Mouse (Mus musculus) liver (tissue): ENCODE data around the gene Dhx37.
"Not testable (repeated sequence)": the region's sequence is repeated elsewhere in the genome, so short reads cannot be mapped to it uniquely, and the experiment has no call there.

ENCODE experiments used
- DNase-seq: peaks from one replicate; pipeline ENCODE4 v3.0.0-alpha.2; 2020; ENCODE audit warnings: mixed read lengths

Dhx37 gene

GRCm38 (mm10) chr5:125407020-125407830 is 26.7 kb downstream of the Dhx37 start:
- DNase-seq = no peak

- DNase-seq = peak; percentile 79
Observed at GRCm38 (mm10) chr5:125406322-125407016, 27.5 kb downstream of the Dhx37 start.

GRCm38 (mm10) chr5:125405546-125406248 is 28.2 kb downstream of the Dhx37 start:
- peak; percentile 88 for DNase-seq

DNA sequence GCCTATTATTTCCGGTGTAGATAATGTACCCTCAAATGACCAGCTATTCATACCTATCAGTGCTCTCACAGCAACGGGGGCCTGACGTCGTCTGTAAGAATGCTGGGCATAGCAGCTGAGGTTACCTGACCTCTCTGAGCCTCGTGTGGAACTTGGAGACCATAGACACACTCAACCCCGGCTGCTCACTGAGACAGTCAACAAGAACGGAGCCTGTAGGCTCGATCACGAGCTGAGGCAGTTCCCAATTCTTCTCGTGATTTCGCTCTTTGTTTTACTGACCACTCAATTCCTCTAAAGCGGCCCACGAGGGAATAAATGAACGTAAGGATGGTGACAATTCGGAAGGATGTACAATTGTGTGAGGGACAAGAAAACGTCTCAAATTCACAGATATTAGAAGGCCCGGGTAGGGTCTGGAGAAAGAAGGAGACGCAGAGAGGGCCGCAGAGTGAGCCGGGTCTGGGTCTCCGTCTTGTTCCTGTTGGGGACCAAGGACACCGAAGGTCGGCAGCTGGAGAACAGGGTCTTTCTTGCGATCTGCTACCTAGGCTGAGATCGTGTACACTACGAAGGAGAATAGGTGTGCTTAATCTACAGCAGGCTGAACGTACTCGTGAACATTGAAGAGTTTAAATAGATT is 28.9 kb downstream of the Dhx37 start:
- DNase-seq = peak; percentile 76

- DNase-seq = no peak
Observed at GRCm38 (mm10) chr5:125404536-125404902, 29.4 kb downstream of the Dhx37 start.

- peak; percentile 81 for DNase-seq
Observed at GRCm38 (mm10) chr5:125403481-125404465, 30.1 kb downstream of the Dhx37 start.

DNA sequence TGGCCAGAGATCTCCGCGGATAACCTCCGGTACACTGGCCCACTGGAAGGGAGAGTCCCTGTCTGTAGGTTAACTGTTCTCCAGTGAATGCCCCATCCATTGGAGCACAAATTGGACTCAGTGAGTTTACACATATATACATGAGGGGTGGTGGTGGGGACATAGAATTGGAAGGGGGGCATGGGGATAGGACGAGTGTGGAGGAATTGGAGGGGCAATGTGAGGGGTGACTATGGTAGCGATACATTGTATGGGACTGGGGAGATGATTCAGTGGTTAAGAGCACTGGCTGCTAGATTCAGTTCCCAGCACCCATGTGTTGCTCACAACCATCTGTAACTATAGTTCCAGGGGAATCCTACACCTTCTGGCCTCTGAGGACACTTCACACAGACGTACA is 30.9 kb downstream of the Dhx37 start:
- DNase-seq = no peak

DNA sequence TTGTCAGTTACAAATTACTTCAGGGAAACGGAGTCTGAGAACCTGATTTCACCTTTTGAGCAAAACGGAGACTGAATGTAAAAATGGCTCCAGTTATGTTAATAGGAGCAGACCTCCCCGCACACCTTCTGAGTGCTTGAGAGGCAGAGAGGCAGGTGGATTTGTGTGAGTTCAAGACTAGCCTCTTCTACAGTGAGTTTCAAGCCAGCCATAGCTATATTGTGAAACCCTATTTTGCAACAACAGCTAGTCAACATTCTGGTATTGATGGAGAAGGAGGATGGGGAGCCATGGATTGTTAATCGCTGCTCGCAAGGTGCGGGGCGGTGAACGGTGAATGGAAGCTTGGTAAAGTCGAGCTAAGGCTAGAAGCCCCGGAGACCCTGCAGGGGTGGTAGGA is 31.4 kb downstream of the Dhx37 start:
- DNase-seq = no peak

GRCm38 (mm10) chr5:125400903-125401302 is 33.0 kb downstream of the Dhx37 start:
- no peak for DNase-seq

- no peak for DNase-seq
Observed at GRCm38 (mm10) chr5:125395008-125395407, 38.9 kb downstream of the Dhx37 start.

DNA sequence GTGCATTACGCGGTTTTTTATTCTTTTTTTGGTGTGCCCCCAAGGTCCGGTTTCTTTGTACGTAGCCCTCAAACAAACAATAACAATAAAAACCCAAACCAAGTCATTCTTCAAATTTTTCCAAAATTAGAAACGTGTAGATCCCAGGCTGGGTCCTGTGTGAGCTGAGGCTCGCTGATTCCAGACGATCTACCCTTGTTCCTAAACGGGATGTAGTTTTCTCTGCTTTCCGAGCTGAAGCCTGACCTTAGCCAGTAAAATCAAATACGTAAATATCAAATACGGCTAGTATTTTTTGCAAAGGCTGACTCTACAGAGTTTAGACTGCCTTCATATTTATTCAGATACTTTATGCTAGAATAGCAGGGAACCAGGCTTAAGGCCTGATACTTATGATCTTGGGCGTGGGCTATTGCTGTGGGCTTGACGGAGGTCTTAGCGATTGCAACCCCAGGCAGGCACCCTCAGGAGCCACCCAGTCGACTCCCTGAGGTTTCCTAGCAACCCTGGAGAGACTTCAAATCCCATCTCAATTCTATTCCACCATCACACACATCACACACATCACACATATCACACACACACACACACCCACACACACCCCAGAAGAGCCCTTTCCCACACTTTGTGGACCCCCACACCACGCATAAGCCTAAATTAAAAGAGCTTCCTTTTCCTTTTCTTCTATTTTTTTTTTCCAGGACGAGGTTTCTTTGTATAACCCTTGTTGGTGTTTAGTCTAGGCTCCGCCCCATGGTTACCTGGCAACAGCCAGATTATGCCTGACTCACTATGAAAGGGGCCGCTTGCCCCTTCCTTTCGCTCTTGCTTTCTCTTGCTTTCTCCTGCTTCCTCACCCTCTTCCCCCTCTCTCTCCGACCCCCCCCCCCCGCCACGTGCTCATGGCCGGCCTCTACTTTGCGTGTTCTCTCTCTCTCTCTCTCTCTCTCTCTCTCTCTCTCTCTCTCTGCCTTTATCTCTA is 40.0 kb downstream of the Dhx37 start:
- DNase-seq = peak; percentile 91

DNA sequence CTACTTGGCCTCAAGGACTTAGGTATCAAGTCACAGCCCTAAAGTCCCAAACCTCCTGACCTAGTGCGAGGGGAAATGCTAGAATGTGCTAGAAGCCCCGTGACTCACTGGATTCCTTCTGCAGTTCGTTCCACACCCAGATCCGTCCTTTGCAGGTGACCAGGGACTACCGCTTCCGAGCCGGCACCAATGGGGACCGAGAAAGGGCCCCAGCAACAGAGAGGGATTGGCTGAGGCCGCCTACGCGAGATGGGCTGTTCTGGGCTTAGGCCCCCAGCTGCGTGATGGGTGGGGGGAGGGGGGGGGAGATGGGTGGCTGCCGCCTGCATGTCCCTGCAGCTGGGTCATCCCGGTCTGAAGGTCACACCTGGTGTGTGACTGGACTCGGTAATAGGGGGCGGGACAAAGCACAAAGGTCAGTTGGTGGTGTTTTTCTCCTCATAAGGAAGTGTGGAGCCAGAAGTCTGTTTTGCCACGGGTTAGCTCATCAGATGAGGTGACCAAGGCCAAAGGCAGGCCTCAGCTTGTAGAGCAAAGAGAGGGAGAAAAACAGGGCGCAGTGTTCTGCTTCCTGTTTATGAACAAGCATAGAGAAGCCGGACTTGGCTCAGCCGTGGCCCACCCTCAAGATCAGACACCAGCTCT is 40.8 kb downstream of the Dhx37 start:
- peak; percentile 95 for DNase-seq

DNA sequence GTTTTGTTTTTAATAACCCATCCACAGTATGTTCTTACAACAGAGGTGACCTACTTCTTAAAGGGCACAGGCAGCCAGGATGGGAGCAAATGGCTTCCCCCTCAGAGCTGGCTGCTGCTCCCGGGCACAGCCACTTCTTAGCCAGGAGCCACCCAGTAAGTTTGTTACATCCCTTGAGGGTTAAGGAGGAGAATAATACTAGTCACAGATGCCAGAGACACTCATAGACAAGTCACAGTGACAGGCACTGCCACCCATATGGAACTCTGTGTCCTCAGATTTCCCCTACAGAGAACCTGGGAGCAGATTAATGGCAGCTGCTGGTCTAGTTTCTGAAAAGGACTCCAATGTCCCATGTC is 41.3 kb downstream of the Dhx37 start:
- DNase-seq = no peak

DNA sequence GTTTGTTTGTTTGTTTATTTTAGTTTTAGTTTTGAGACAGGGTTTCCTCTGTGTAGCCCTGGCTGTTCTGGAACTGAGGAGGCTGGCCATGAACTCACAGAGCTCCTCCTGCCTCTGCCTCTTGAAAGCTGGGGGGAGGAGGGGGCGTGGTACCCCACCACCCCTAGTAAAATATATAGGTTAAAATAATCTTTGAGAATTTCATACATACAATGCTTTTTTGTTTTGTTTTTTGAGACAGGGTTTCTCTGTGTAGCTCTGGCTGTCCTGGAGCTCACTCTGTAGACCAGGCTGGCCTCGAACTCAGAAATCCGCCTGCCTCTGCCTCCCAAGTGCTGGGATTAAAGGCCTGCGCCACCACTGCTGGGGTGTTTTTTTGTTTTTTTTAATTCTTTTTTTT is 41.7 kb downstream of the Dhx37 start:
- not testable (repeated sequence) for DNase-seq

- no peak for DNase-seq
Observed at GRCm38 (mm10) chr5:125391609-125392008, 42.3 kb downstream of the Dhx37 start.

DNA sequence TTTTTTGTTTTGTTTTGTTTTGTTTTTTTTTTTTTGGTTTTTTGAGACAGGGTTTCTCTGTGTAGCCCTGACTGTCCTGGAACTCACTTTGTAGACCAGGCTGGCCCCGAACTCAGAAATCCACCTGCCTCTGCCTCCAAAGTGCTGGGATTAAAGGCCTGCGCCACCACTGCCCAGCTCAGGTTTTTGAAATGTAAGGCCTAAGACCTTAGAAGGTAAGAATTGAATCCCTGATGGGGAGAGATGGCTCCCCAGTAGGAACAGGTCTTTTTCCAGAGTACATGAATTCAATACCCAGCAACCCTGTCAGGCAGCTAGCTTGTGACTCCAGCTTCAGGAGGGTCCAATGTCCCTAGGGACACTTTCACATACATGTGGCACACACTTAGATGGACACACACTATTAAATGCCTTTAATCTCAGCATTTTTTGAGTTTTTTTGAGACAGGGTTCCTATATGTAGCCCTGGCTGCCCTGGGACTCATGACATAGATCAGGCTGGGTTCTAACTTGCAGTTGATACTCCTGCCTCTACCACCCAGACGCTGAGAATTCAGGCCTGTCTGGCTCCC is 42.9 kb downstream of the Dhx37 start:
- DNase-seq = no peak

DNA sequence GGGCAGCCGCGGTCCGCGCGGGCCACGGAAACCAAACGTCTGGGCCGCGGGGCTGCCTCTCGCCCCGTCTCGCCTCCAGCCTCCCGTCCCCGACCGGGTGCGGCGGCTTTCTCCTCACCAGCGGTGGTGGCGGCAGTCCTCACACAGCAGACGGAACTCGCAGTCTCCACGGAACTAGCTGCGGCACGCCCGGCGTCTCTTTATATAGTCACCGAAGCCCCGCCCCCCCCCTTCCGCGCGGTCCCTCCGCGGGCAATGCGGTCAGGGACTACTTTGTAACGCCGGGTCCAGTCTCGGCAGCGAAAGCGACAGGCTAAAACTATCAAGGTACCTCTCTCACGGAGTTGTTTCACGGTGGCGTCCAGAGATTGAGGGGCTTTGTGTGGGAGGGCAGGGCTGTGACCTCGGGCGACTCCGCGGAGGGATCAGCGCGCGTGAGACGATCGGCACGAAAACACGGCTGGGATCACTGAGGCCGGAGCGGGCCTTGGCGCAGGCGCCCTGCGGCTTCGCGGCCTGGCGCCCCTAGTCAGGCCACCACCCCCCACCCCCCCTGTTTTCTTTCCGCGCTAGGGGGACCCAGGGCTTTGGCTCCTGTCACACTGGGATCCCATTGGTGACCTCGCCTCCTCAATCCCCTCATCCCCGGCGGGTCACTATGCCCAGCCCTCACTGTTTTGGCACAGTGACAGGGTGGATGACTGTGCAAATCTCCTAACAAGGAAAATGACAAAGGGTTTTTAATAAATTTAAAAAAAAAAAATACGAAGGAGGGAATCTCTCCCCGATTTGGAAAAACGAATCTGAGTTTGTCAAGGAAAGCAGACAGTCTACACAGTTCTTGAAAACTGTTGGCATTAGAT is 44.1 kb downstream of the Dhx37 start, which contains the start of gene Ubc:
Gene Ubc (minus strand): TSS at position 624 of the 863 bp plus-strand sequence.
- peak; percentile 92 for DNase-seq

DNA sequence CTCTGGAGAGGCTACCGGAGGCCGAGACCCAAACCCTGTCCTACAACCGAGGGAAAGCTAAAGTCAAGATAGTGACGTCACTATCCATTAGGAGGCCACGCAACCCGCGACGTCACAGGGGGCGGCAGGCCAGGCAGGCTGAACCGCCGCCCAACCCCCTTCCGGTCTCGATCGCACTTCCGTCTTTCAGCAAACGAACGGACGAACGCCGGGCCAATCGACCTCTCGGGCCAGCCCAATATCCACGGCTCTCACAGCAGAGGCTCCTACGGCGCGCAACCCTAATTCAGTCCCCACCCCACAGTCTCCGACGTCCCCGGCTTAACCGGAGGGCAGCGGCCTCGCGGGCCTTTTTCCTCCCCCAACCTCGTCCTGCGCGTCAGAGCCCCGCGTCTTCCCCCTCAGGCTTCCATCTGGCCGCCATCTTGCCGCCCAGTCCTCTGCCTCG is 44.8 kb downstream of the Dhx37 start, which contains the start of gene Gm10382:
Gene Gm10382 (plus strand): TSS at position 192 of the 448 bp plus-strand sequence.
- peak; percentile 90 for DNase-seq
